Mouse (Mus musculus) adrenal gland, adult 2 months (tissue): ENCODE results near the gene Kctd4. TPM values are rescaled to one million over a fixed set of nuclear protein-coding genes. Genes with fewer than 3 reads are reported as not detected.
"Not testable (repeated sequence)": the region's sequence is repeated elsewhere in the genome, so short reads cannot be mapped to it uniquely, and the experiment has no call there.

Source experiments
- DNase-seq: peaks from one replicate; pipeline ENCODE4 v3.0.0; 2021
- long read RNA-seq: library from polyadenylated mRNA; stranded (forward); transcript quantifications from one replicate; pipeline ENCODE4 v2.0.0, GENCODE M21; 2021
- polyA plus RNA-seq: library from polyadenylated mRNA; depleted of rRNA; stranded (reverse); fragments of >200 nt; gene quantifications from 2 replicates; pipeline ENCODE4 v1.2.3, GENCODE M21; 2012; rRNA removed
- total RNA-seq, 2 experiments: library from RNA; stranded (reverse); gene quantifications; 2 replicates each; pipeline ENCODE4 v1.2.3; 2021

The Kctd4 gene
- not detected for total RNA-seq
- not detected in 2 replicates for polyA plus RNA-seq
- long read RNA-seq = 0 reads

- DNase-seq = no peak
These were observed at the start of gene Kctd4 for GRCm38 (mm10) chr14:75954766-75955165. Kctd4 (plus strand) TSS chr14:75955009.

DNA sequence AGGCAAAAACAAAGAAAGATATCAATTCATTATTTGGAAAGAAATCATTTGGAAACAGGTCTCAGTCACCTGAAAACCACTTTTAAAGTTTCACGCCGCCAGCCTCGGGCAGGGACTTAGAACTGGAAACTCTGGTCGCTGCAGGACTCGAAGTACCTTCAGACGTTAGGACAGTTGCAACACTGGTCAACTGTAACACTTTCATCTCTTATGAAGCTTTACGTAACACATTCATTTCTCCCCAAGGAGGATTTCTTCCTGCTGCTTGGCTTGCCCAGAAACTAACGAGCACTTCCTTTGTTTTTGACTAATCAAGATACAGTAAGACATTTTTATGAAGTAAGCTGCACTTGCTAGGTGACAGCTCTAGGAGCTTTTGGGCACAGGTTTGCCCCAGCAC, 47.9 kb upstream of the Kctd4 start:
- DNase-seq = no peak

GRCm38 (mm10) chr14:75911968-75912367, 42.8 kb upstream of the Kctd4 start:
- no peak for DNase-seq

DNA sequence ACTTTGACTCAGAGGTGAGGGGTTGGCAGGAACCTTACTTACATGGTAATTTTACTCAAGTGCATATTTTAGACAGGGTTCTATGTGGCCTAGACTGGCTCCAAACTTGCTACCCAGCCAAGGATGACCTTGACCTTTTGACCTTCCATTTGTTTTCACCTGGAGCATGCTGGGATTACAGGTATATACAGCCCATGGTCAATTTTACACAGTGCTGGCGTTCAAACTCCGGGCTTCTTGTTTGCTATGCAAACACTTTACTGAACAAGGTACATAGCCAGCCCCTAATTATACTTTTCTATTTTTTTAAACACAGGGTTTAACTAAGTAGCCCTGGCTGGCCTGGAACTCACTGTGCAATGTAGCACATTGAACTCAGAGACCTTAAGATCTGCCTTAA, 42.1 kb upstream of the Kctd4 start:
- no peak for DNase-seq

DNA sequence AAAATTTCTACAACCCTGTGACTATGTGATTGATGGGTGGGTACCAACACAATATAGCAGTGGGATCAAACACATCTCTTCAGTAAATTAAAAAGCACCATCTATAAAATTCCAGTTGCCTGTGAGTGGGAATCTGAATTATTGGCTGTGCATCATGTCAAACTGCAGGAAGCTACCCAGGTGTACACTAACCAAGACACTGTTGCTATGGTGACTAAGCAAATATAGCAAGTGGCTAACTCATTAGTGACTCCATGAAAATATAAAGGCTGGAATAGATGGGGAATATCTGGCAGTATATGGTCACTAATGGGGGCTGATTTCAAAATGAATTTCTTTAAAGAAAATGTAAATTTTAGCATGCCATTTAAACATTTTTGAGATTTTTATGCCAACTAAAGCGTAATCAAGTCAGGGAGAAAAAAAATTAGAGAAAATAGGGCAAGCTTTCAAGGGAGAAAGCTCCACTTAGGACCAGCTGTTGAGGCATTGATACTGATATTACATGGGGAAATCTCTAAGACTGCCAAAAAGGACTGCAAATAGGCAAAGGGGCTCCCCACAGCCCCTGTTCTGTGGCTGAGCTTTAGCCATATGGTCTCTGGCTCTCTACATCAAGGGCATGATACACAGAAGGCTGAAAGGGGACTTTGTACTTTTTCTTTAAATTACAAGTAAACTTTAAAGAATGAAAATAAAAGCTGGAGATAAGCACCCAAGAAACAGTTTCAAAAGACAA, 31.3 kb upstream of the Kctd4 start:
- DNase-seq = no peak

- DNase-seq = not testable (repeated sequence)
These were observed 25.1 kb upstream of the Kctd4 start for GRCm38 (mm10) chr14:75929713-75930112.

DNA sequence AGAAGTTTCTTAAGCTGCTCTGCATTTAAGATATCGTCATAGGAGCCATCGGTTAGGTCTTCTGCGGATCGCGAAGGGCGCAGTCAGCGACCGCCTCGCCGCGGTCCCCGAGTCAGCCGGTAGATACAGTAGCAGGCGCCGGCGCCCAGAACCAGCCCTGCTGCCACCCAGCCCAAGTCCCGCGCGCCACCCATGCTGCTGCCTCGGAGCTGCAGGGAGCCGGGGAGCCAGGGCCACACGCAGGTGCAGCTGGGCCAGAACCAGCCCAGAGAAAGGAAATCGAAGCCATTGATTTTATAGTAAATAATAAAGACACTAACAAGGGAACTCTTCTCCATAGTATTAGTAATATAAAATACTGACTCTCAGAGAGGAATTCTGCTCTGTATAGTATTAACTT, 23.5 kb upstream of the Kctd4 start:
- DNase-seq = no peak

DNA sequence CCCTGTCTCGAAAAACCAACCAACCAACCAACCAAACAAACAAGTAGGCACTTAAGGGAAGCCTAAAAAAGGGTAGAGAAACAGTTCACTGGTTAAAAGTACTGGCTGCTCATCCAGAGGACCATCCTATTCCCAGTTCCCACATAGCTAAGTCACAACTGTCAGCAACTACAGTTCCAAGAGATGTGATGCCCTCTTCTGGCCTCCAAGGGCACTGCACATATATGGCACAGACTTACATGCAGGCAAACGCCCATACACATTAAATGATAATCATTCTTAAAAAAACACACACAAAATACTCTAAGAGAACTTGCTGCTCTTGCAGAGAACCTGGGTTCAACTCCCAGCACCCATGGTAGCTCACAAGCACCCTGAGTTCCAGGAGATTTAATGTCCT, 20.4 kb upstream of the Kctd4 start:
- DNase-seq = no peak

- no peak for DNase-seq
These were observed 17.1 kb upstream of the Kctd4 start for GRCm38 (mm10) chr14:75937714-75938113.

- no peak for DNase-seq
These were observed 13.3 kb upstream of the Kctd4 start for GRCm38 (mm10) chr14:75941500-75941899.

GRCm38 (mm10) chr14:75942365-75942764, 12.4 kb upstream of the Kctd4 start:
- no peak for DNase-seq

DNA sequence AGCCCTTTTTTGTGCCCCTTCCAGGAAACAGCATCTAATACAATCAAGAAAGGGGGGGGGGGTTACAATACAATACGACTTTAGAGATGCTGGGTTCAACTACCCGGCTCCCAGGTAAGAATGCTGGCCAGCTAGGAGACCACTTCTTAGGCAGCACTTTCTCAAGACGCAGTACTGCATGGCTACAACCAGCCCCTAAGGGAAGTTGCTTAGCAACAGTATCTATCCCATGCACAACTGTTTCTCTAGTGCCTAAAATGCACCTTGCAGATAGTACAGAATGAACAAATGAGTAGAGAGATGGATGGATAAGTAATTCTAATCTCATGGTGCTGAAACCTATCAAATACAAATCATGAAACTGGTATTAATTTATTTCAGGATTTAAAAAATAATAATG, 7.1 kb upstream of the Kctd4 start:
- DNase-seq = no peak

DNA sequence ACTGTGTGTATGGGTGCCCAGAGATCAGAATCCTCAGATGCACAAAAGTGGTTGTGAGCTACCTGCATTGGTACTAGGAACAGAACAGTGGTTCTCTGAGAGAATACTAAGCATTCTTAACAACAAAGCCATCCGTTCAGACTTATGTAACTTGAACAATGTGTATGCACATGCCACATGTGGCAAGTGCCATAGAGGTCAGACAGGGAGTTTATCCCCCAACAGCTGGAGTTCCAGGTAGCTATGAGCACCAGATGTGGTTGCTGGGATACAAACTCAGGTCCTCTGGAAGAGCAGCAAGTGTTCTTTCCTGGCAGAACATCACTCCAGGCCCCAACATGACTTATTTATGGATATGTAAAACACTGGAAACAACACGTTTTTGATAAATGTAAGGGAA, 1.8 kb upstream of the Kctd4 start:
- DNase-seq = no peak

DNA sequence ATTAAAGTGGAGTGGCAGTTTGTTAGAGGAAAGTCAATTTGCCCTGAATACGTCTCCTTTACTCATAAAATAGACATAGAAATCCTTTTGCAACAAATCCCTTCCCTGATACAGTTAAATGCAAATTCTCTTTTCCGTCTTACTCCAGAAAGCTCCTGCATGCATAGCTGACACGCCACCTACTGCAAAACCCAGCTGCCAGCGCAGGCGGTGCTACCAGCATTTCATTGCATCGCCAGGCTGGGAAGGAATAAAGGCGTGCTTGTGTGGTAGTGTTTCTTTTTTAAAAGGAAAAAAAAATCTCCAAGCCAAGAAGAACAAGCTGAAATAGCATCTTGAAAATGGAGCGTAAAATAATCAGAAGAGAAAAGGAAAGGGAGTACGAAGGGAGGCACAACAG, 7.4 kb downstream of the Kctd4 start:
- DNase-seq = no peak

DNA sequence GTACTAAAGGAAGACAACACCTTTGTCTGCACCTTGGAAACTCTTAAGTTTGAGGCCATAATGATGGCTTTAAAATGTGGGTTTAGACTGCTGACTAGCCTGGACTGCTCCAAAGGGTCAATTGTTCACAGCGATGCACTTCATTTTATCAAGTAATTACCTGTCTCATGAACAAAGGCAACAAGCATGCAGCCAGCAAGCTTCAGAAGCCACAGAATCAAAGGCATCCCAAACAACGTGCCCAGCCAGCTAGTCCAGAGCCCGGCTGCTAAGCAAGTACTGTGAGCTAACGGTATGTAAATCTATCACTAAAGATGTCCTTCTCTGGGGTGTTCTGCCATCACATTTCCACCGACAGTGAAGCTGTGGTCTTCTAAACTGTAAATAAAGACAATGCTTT, 8.4 kb downstream of the Kctd4 start:
- no peak for DNase-seq

DNA sequence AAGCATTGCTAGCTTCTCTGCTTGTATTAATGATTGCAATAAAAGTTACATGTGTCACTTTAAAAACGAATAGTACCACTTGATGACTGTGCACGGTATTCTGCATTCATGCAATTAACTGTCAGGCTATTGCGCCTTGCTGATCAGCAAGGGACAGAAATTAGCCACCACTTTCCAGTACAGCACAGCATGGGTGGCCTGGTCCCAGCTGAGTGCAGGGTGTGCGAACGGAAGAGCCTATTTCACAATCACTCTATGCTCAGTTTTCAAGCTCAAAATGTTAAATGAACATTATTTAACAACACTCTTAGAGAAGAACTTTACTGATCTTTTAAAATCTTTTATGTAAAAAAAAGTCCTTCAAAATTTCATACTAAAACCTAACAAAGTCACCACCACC, 9.2 kb downstream of the Kctd4 start:
- DNase-seq = no peak

DNA sequence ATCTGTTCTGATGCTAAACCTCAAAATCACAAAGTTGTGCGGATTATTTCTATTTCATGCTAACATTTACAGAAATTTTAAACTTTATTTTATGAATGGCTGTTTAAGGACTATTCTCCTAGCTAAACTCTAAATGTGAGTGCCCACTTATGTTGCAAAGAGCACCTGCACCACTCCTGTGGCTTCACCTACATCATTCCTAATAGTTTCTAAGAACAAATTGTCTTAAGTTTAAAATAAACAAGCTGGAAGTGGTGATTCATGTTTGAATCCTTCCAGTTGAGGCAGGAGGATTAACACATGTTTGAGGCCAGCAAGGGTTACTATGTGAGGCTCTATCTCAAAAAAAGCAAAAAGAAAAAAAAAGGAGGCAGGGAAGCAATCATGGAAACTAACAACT, 9.6 kb downstream of the Kctd4 start:
- no peak for DNase-seq

DNA sequence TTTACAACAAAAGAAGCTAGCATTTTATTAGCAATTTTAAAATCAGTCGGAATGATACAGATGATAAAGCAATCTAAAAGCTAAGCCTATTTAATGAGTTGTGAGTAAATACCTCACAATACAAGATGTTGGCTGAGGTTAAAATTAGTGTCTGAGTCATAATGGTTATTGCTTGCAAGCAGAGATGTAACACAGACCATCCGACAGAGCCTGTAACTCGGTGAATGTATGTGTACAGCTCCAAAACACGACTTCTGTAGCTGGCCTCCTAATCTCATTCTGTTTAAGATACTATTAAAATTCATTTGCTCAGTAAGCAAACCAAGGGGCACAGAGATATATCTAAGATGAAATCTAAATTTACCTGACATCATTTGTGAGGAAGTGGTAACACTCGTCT, 12.5 kb downstream of the Kctd4 start:
- DNase-seq = no peak

GRCm38 (mm10) chr14:75976107-75976506, 21.3 kb downstream of the Kctd4 start:
- no peak for DNase-seq

DNA sequence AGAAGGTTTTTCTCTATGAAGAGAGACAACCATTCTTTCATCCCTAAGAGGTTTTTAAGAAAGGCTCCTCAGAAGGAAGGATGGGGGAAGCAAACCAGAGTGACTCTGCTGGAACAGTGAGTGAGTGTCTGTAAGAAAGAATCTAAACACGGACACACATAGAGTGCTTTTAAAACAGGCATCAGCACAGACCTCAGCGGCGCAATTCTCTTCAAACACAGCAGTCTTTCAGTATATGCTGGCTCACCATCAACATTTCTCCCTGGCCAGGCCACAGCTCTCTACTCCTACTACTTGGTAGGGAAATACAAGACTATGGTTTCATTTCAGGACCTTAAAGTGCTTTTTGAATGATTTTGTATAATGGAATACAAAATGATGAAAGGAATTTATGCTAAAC, 26.4 kb downstream of the Kctd4 start:
- DNase-seq = no peak

DNA sequence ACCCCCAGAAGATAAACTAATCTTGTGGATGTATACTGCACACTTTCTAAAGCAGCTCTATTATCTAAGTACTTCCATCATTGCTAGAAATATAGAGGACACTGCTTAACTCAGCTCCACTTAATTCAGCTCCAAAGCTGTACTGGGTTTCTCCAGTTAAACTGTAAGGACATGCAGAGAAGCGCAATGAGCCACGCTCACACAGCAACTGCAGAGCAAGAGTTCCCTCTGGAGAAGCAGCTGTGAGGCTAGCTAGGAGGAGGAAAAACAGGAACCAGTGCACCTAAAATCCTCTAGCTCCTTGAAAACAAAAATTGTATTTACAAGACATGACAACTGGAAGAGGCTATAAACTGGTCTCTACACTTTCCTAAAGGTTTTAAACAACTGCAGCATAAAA, 29.1 kb downstream of the Kctd4 start:
- DNase-seq = no peak

DNA sequence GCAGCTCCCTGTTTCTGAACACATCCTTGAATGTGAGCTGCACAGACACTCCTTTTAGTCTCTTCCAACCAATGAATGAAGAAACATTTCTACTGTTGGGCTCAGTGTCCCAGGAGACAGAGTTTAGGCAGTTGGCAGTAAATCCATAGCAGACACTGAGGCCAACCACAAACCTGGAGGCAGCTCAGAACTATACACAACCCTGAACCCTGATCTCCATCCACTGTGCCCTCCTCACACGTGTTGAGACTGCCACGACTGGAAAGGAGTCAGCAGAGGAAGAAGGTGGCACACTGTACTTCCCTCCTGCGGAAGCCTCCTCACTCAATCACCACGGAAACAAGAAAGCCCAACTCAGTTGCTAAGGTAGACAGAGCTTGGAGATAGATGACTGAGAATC, 30.3 kb downstream of the Kctd4 start:
- no peak for DNase-seq

DNA sequence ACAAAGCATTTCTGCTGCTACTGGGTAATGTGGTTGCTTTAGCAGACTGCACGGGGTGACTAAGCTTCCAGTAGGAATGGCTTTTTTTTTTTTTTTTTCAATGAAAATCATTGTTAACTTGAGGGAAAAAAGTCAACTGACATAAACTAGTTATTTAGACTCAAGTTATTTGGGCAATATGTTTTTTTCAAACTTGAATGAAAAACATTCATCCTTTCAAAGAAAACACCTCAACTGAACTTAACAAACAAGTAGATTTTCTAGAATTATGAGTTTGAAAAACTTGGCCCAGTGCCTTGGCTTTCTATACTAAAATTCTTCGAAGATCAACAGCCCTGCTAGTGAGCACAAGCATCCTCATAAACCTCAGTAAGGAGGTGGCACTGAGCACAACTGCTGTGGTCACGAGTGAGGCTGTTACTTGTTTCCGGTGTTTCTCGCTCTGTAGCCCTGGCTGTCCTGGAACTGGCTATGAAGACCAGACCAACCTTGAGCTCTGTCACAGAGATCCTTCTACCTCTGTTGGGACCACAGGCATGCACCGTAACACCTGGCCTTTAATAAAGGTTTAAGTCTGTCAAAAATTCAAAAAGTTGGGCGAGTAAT, 32.2 kb downstream of the Kctd4 start:
- no peak for DNase-seq

DNA sequence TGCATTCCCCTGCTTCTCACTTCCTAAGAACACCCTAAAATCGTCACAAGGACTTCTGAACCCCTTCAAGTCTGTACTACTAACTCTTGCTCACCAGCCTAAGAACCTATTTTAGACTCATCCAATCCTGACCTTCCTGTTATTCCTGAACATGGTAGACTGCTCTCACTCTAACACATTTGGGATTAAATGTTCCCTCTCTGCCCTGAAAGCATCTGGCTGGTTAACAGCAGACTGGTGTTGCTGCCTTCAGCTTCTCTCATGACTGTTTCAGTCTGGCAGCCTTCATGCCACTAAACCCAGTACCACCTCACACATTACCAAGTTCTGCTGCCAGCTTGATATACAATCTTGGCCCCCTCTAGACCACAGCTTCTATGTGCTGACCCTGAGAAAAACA, 34.4 kb downstream of the Kctd4 start:
- DNase-seq = no peak
